Mouse (Mus musculus): ENCODE data around the gene Krtap1-3.

DNA sequence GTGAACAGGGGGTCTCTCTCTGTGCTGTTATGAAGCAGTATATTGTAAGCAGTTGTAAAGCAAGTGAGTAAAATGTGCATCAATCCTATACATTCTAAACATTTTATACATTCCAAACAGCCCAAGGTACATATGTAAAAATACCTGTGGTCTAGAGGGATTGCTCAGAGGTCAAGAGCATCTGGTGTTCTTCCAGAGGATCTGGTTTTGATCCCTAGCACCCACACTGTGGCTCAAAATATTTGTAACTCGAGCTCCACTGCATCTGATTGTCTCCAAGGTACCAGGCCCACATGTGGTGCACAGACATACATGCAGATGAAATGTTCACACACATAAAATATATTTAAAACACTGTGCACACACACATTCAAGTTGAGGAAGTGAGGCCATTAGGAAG, 49.8 kb upstream of the Krtap1-3 start:
- TF ChIP-seq POLR2A (IDR thresholded peaks at IDR 0.05; ENCODE audit: control insufficient read depth, low read depth, low read length) (no peak), CTCF (IDR thresholded peaks at IDR 0.05; ENCODE audit: control insufficient read depth, insufficient read depth, insufficient replicate concordance, low read depth, low read length) (no peak)
